Mouse (Mus musculus) heart, embryonic 13.5 days (tissue): ENCODE results near the gene Tlr4. TPM values are rescaled to one million over a fixed set of nuclear protein-coding genes. Genes with fewer than 3 reads are reported as not detected.

Experiments
- ATAC-seq: fragments of 200-750 bp; cut with Nextera tagmentation; 2 replicates; pipeline ENCODE4 v1.8.0; 2017; ENCODE audit warnings: moderate TSS enrichment; ENCODE audit not compliant: insufficient number of reproducible peaks, low FRiP score, low TSS enrichment; ENCODE audit errors: extremely low read depth
- H3K27ac ChIP-seq: fragments of 300-500 bp; sonication (generic); replicated peaks from 2 replicates; pipeline ENCODE4 v1.5.1; 2015; ENCODE audit warnings: moderate library complexity, mild to moderate bottlenecking, inconsistent platforms
- H3K27me3 ChIP-seq: fragments of 300-500 bp; sonication (generic); replicated peaks from 2 replicates; pipeline ENCODE4 v1.6.1; 2015; ENCODE audit warnings: mild to moderate bottlenecking, inconsistent platforms
- H3K36me3 ChIP-seq: fragments of 300-500 bp; sonication (generic); 2 replicates; pipeline ENCODE4 v1.6.1; 2015; ENCODE audit warnings: mild to moderate bottlenecking, inconsistent platforms
- H3K4me1 ChIP-seq: fragments of 300-500 bp; sonication (generic); 2 replicates; pipeline ENCODE4 v1.6.1; 2015; ENCODE audit warnings: inconsistent platforms
- H3K4me2 ChIP-seq: fragments of 300-500 bp; sonication (generic); 2 replicates; pipeline ENCODE4 v1.6.1; 2015; ENCODE audit warnings: inconsistent platforms, mild to moderate bottlenecking, moderate library complexity
- H3K4me3 ChIP-seq: fragments of 300-500 bp; sonication (generic); 2 replicates; pipeline ENCODE4 v1.5.1; 2015; ENCODE audit warnings: moderate library complexity, mild to moderate bottlenecking, inconsistent platforms
- H3K9ac ChIP-seq: fragments of 300-500 bp; sonication (generic); 2 replicates; pipeline ENCODE4 v1.6.1; 2015; ENCODE audit warnings: inconsistent platforms, mild to moderate bottlenecking, moderate library complexity
- H3K9me3 ChIP-seq: fragments of 300-500 bp; sonication (generic); 2 replicates; pipeline ENCODE4 v1.6.1; 2016; ENCODE audit warnings: inconsistent platforms
- WGBS: fragments of 180-500 bp; shearing (Covaris S2); methylation state at CpG from one replicate; pipeline ENCODE4 v1.1.7; 2015; ENCODE audit warnings: mixed read lengths; 5-methylcytosine and 5-hydroxymethylcytosine counted together
- polyA plus RNA-seq: library from polyadenylated mRNA; unstranded; fragments of >200 nt; fragmentation: Nextera tagmentation; extraction: Ambion mirVana; gene quantifications from 2 replicates; pipeline ENCODE4 v1.2.1, GENCODE M21; 2015

Gene Tlr4
- 2.1 and 2.3 TPM in 2 replicates for polyA plus RNA-seq

DNA sequence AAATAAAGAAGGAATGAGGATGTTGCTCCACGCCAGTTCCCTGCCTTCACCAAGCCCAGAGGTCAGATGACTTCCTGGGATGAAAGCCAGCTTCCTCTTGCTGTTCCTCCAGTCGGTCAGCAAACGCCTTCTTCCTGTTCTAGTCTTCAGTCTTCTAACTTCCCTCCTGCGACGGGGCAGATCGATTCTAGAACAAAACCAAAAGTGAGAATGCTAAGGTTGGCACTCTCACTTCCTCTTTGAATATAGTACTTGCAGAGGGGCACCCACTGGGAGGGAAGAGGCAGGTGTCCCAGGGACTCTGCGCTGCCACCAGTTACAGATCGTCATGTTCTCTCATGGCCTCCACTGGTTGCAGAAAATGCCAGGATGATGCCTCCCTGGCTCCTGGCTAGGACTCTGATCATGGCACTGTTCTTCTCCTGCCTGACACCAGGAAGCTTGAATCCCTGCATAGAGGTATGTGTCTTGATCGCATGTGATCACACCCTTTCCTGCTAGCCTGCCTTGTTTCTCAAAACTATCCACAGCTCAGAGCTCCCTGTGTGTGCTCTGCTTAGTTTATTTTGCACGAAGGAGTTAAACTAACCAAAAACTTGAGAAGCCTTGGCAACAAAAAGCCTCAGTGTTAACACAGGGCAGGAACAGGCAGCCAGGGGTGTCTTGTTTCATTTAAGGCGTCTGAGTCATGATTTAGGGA lies at the start of gene Tlr4:
Gene Tlr4, plus strand, starts transcription at position 122 of the 700 bp plus-strand sequence.
- Histone ChIP-seq H3K27ac (peak within 1 kb of the TSS; percentile 86), H3K4me3 (peak within 1 kb of the TSS; percentile 41), H3K27me3 (no peaks in the 10 kb centered on the region), H3K9ac (peak within 1 kb of the TSS; percentile 66), H3K36me3 (no peaks in the 10 kb centered on the region), H3K4me2 (peak within 1 kb of the TSS; percentile 63), H3K4me1 (peaks cover 25% of the 10 kb centered on the region), H3K9me3 (no peaks in the 10 kb centered on the region)
- no peak; the same call in 1 of the 2 replicates for ATAC-seq
- 46% methylated on average over 11 of the region's 11 CpGs for WGBS

DNA sequence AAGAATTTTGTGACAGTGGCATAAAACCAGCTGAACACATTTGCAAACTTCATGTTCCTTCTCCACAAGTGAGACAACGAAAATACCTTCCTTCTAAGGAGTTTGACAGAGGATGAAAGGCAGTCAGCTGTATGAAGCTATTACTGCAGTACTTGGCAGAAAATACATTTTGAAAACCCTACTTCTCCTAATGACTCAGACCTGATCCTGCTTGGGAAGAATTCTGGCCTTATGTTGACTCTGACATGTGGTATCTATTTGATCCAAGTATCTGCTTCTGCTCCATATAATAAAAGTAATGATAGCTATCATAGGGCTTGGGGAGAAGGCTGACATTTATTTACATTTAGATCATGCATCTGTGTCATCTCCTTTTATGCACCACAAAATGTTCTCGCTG lies 33.1 kb upstream of the Tlr4 start:
- 75% methylated on average over 2 of the region's 2 CpGs for WGBS
- Histone ChIP-seq H3K9me3 (no peaks in the 10 kb centered on the region), H3K4me3 (no peak overlapping the region), H3K27ac (no peak overlapping the region), H3K4me2 (no peak overlapping the region), H3K4me1 (no peaks in the 10 kb centered on the region), H3K27me3 (no peaks in the 10 kb centered on the region), H3K9ac (no peak overlapping the region), H3K36me3 (no peaks in the 10 kb centered on the region)
- no peak for ATAC-seq

GRCm38 (mm10) chr4:66796683-66797082 lies 30.7 kb upstream of the Tlr4 start:
- Histone ChIP-seq H3K27ac (no peak overlapping the region), H3K36me3 (no peaks in the 10 kb centered on the region), H3K27me3 (no peaks in the 10 kb centered on the region), H3K4me1 (no peaks in the 10 kb centered on the region), H3K9ac (no peak overlapping the region), H3K4me3 (no peak overlapping the region), H3K4me2 (no peak overlapping the region), H3K9me3 (no peaks in the 10 kb centered on the region)
- WGBS: 88% methylated on average over 2 of the region's 2 CpGs
- no peak for ATAC-seq

DNA sequence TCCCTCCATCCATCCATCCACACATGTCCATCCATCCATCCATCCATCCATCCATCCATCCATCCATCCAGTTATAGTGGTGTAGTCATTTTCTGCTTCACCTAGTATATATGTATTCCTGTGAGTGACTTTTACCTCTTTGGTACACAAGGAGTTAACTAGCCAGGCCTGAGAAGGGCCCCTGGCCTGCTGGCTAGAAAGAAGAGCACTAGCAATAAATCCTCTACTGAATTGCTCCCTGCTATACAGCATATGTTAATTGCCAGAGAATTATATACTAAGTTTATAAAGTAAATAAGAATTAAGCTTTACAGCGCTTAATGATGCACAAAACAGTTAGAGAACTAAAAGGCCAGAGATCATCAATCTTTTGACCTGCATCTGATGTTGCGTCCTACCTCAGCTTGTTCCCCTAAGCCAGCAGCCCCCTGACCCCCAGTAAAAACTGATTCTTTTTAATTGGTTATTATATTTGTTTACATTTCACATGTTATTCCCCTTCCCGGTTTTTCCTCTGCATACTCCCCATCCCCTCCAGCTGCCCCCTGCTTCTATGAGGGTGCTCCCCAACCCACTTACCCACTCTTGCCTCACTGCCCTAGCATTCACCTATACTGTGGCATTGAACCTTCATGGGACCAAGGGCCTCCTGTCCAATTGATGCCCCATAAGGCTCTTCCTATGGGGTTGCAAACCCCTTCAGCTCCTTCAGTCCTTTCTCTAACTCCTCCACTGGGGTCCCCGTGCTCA lies 22.7 kb upstream of the Tlr4 start:
- WGBS: 78% methylated on average over 4 of the region's 4 CpGs
- no peaks in the 10 kb centered on the region for H3K4me1 ChIP-seq
- no peaks in the 10 kb centered on the region for H3K9me3 ChIP-seq
- no peak overlapping the region for H3K4me3 ChIP-seq
- H3K27ac ChIP-seq: no peak overlapping the region
- no peaks in the 10 kb centered on the region for H3K27me3 ChIP-seq
- ATAC-seq: no peak
- H3K9ac ChIP-seq: no peak overlapping the region
- H3K4me2 ChIP-seq: no peak overlapping the region
- H3K36me3 ChIP-seq: no peaks in the 10 kb centered on the region

- Histone ChIP-seq H3K4me1 (no peaks in the 10 kb centered on the region), H3K4me3 (no peak overlapping the region), H3K9ac (no peak overlapping the region), H3K4me2 (no peak overlapping the region), H3K36me3 (no peaks in the 10 kb centered on the region), H3K9me3 (no peaks in the 10 kb centered on the region), H3K27ac (no peak overlapping the region), H3K27me3 (no peaks in the 10 kb centered on the region)
- ATAC-seq: no peak
Measured at GRCm38 (mm10) chr4:66805747-66806146, 21.6 kb upstream of the Tlr4 start.

DNA sequence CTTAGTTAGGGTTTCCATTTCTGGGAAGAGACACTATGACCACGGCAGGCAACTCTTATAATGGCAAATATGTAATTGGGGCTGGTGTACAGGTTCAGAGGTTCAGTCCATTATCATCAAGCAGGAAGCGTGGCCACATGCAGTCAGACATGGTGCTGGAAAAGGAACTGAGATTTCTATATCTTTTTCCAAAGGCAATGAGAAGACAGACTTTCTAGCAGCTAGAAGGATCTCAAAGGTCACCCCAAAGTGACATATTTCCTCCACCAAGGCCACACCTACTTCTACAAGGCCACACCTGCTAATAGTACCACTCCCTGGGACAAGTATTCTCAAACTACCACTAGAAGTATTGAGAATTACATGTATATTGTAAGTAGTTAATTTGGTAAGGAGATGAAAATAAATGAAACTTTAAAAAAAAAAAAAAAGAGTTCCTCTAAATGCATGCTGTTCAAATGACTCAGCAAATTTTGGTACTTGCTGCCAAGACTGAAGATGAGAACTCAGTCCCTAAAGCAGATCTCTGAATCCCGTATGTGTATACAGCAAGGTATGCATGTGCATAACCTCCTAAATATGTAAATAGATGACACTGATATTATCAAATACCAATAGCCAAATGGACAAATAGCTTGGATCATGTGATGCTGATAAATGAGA lies 10.9 kb upstream of the Tlr4 start:
- no peak overlapping the region for H3K4me2 ChIP-seq
- no peaks in the 10 kb centered on the region for H3K36me3 ChIP-seq
- no peak overlapping the region for H3K4me3 ChIP-seq
- no peak overlapping the region for H3K27ac ChIP-seq
- 70% methylated on average over 3 of the region's 3 CpGs for WGBS
- H3K4me1 ChIP-seq: no peaks in the 10 kb centered on the region
- H3K27me3 ChIP-seq: no peaks in the 10 kb centered on the region
- no peak for ATAC-seq
- H3K9ac ChIP-seq: no peak overlapping the region
- no peaks in the 10 kb centered on the region for H3K9me3 ChIP-seq

DNA sequence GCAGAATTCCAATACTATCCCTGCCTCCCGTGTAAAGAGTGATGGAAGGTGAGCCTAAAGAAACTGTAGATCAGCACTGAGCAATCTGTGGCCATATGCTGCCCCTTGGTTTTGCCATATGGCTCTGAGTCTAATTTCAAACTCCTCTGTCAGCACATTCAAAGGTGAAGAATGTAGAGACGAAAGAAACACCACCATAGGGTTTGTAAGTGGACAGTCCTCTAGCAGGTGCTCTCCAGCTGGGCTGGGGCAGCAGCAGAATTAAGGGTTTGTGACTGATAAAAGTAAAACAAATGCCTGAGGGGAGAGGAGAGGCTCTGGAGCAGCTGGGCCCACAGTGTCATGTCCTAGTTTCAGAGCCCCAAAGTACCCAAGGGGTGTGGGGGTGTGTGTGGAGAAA lies 6.2 kb upstream of the Tlr4 start:
- no peaks in the 10 kb centered on the region for H3K9me3 ChIP-seq
- no peak overlapping the region for H3K27ac ChIP-seq
- WGBS: 43% methylated on average over 2 of the region's 2 CpGs
- H3K4me1 ChIP-seq: no peaks in the 10 kb centered on the region
- no peaks in the 10 kb centered on the region for H3K36me3 ChIP-seq
- H3K4me3 ChIP-seq: no peak overlapping the region
- no peak overlapping the region for H3K9ac ChIP-seq
- H3K4me2 ChIP-seq: no peak overlapping the region
- no peaks in the 10 kb centered on the region for H3K27me3 ChIP-seq
- no peak for ATAC-seq

DNA sequence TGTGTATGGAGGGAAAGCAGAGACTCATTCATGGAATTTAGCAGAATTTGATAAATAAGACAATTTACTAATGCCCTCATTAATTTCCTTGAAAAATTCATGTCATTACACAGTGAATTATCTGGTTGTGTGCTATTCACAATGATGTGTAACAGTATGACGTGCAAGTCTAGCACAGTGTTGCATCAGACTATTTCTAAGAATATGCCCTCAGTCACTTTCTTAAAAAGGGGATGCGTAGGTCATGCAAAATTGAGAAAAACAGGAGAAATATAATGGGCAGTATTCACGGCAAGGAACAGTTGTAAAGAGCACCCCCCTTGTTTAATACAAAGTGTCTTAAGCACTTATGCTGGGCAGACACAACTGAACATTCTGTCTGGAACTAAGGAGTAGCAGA lies 5.6 kb upstream of the Tlr4 start:
- Histone ChIP-seq H3K4me1 (no peaks in the 10 kb centered on the region), H3K27ac (no peak overlapping the region), H3K27me3 (no peaks in the 10 kb centered on the region), H3K9me3 (no peaks in the 10 kb centered on the region), H3K36me3 (no peaks in the 10 kb centered on the region), H3K4me2 (no peak overlapping the region), H3K4me3 (no peak overlapping the region), H3K9ac (no peak overlapping the region)
- 76% methylated on average over 3 of the region's 3 CpGs for WGBS
- ATAC-seq: no peak

DNA sequence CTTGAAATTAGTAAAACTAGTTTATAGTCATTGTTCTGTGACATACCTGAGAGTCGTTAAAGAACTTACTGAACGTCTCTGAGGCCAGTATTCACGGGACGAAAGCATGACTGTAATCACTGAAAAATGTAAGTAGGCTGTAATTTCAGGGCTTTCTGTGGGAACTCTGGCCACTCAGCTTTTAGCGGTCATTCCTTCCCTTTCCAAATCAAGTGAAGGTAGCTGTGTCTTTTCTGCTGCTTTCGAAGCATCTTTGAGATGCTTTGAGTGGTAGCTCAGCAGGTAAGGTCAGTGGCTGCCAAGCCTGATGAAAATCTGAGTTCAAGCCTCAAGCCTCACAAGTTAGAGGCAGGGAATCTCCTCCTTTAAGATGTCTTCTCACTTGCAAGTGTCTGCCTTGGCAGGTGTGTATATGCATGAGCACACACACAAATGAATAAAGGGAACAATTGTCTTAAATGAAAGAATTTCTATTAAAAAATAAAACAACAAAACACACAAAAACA lies 832 bp downstream of the Tlr4 start:
- ATAC-seq: no peak
- 53% methylated on average over 6 of the region's 6 CpGs for WGBS
- H3K27me3 ChIP-seq: no peaks in the 10 kb centered on the region
- H3K4me1 ChIP-seq: peaks cover 25% of the 10 kb centered on the region
- H3K36me3 ChIP-seq: no peaks in the 10 kb centered on the region
- peak overlapping the region; percentile 63 for H3K4me2 ChIP-seq
- H3K27ac ChIP-seq: peak overlapping the region; percentile 86
- H3K4me3 ChIP-seq: peak overlapping the region; percentile 41
- peak overlapping the region; percentile 66 for H3K9ac ChIP-seq
- H3K9me3 ChIP-seq: no peaks in the 10 kb centered on the region

- H3K9ac ChIP-seq: no peak overlapping the region
- H3K4me3 ChIP-seq: peak overlapping the region; percentile 41
- H3K4me2 ChIP-seq: peak overlapping the region; percentile 63
- peak overlapping the region; percentile 86 for H3K27ac ChIP-seq
- no peaks in the 10 kb centered on the region for H3K27me3 ChIP-seq
- ATAC-seq: no peak
- no peaks in the 10 kb centered on the region for H3K36me3 ChIP-seq
- H3K4me1 ChIP-seq: peaks cover 25% of the 10 kb centered on the region
- H3K9me3 ChIP-seq: no peaks in the 10 kb centered on the region
- WGBS: 8% methylated on average over 5 of the region's 5 CpGs
Measured at GRCm38 (mm10) chr4:66828686-66829085, 1.3 kb downstream of the Tlr4 start.

- Histone ChIP-seq H3K4me2 (no peak overlapping the region), H3K4me3 (no peak overlapping the region), H3K27me3 (no peaks in the 10 kb centered on the region), H3K9ac (no peak overlapping the region), H3K4me1 (no peaks in the 10 kb centered on the region), H3K9me3 (no peaks in the 10 kb centered on the region), H3K36me3 (no peaks in the 10 kb centered on the region; the same call in 1 of the 2 replicates), H3K27ac (no peak overlapping the region)
- WGBS: 72% methylated on average over 2 of the region's 2 CpGs
- ATAC-seq: no peak
Measured at GRCm38 (mm10) chr4:66838071-66838470, 10.7 kb downstream of the Tlr4 start.
